Mouse (Mus musculus): ENCODE results near the gene Gm13103. TPM values are rescaled to one million over a fixed set of nuclear protein-coding genes. Genes with fewer than 3 reads are reported as not detected.

Gm13103 gene
- not detected for polyA plus RNA-seq (2014; fragmentation: Illumina TruSeq; extraction: RNeasy Lipid Tissue Mini Kit (QIAGEN cat#74804); ENCODE audit: low read depth, low replicate concordance)

DNA sequence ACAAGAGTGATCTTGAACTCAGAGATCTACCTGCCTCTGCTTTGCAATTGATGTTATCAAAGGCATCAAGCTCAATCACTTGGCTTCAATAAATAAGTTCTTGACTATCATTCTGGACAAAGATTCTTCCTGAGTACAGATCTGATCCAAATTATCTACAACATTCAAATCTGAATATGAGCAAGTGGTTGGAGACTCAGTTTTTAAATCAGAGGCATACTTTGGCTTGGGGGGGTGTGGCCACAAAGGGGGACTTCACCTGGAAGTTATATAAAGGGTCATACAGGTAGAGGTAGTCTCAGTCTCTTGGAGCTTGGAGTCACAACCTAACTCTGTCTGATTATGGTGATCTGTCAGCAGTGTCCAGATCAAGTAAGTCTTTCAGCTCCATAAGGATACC is at the start of gene Gm13103:
Gene Gm13103, plus strand, starts transcription at position 301 of the 400 bp plus-strand sequence.

DNA sequence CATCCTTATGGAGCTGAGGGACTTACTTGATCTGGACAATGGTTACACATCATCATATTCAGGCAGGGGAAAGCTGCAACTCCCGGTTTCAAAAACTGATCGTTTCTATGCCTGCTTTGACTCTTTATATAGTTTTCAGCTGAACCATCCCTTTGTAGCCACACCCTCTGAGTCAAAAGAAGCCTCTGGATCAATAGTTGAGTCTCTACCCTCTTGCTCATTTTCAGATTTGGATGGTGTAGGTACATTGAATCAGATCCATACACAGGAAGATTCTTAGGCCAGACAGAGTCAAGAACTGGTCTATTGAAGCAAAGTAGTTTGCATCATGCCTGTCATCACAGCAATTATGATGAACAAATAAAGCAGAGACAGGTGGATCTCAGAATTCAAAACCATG is 30.3 kb upstream of the Gm13103 start, which contains the start of gene Gm13084:
Gene Gm13084, minus strand, starts transcription at position 101 of the 400 bp plus-strand sequence.

DNA sequence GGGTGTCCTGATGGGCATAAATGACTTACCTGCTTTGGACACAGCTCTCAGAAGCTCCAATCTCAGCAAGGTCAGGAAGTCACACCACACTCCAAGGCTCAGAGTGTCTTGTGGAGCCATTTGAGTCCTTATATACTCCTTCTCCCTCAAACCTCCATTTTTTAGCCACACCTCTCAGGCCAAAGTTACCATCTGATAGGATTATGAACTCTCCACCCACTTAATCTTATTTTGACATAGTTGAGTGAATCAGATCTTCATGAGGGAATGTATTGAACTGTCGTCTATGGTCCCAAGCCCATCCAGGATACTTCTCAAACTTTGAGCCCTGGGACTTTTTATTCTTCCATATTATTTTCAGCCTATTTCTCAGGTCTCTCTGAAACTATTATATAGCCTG is 54.0 kb downstream of the Gm13103 start, which contains the start of gene Pramef6:
Gene Pramef6, minus strand, starts transcription at position 101 of the 400 bp plus-strand sequence.

Other genes with a start within 250 kb of the Gm13103 start
- gene Gm13083, start 231.5 kb upstream of the Gm13103 start, polyA plus RNA-seq (2014; fragmentation: Illumina TruSeq; extraction: RNeasy Lipid Tissue Mini Kit (QIAGEN cat#74804); ENCODE audit: low read depth, low replicate concordance) = not detected
- gene Gm13088, start 189.3 kb upstream of the Gm13103 start, polyA plus RNA-seq (2014; fragmentation: Illumina TruSeq; extraction: RNeasy Lipid Tissue Mini Kit (QIAGEN cat#74804); ENCODE audit: low read depth, low replicate concordance) = not detected
- gene Gm13089, start 143.8 kb upstream of the Gm13103 start, polyA plus RNA-seq (2014; fragmentation: Illumina TruSeq; extraction: RNeasy Lipid Tissue Mini Kit (QIAGEN cat#74804); ENCODE audit: low read depth, low replicate concordance) = not detected
- not detected for gene Gm13078, start 127.0 kb upstream of the Gm13103 start, polyA plus RNA-seq (2014; fragmentation: Illumina TruSeq; extraction: RNeasy Lipid Tissue Mini Kit (QIAGEN cat#74804); ENCODE audit: low read depth, low replicate concordance)
- gene Gm13023, start 57.1 kb upstream of the Gm13103 start, polyA plus RNA-seq (2014; fragmentation: Illumina TruSeq; extraction: RNeasy Lipid Tissue Mini Kit (QIAGEN cat#74804); ENCODE audit: low read depth, low replicate concordance) = not detected
- not detected for gene Gm13084, start 30.4 kb upstream of the Gm13103 start, polyA plus RNA-seq (2014; fragmentation: Illumina TruSeq; extraction: RNeasy Lipid Tissue Mini Kit (QIAGEN cat#74804); ENCODE audit: low read depth, low replicate concordance)
- not detected for gene Pramef6, start 53.9 kb downstream of the Gm13103 start, polyA plus RNA-seq (2014; fragmentation: Illumina TruSeq; extraction: RNeasy Lipid Tissue Mini Kit (QIAGEN cat#74804); ENCODE audit: low read depth, low replicate concordance)
- gene Pramef25, start 104.5 kb downstream of the Gm13103 start, polyA plus RNA-seq (2014; fragmentation: Illumina TruSeq; extraction: RNeasy Lipid Tissue Mini Kit (QIAGEN cat#74804); ENCODE audit: low read depth, low replicate concordance) = not detected
- not detected for gene Gm13101, start 120.5 kb downstream of the Gm13103 start, polyA plus RNA-seq (2014; fragmentation: Illumina TruSeq; extraction: RNeasy Lipid Tissue Mini Kit (QIAGEN cat#74804); ENCODE audit: low read depth, low replicate concordance)
- gene Pramef17, start 147.9 kb downstream of the Gm13103 start, polyA plus RNA-seq (2014; fragmentation: Illumina TruSeq; extraction: RNeasy Lipid Tissue Mini Kit (QIAGEN cat#74804); ENCODE audit: low read depth, low replicate concordance) = not detected
- not detected for gene Pramel4, start 212.6 kb downstream of the Gm13103 start, polyA plus RNA-seq (2014; fragmentation: Illumina TruSeq; extraction: RNeasy Lipid Tissue Mini Kit (QIAGEN cat#74804); ENCODE audit: low read depth, low replicate concordance)